Mouse (Mus musculus) large intestine, adult 2 months (tissue): ENCODE data around the gene Cd151. TPM values are rescaled to one million over a fixed set of nuclear protein-coding genes. Genes with fewer than 3 reads are reported as not detected.

Experiments
- DNase-seq: peaks from one replicate; pipeline ENCODE4 v3.0.0-alpha.2; 2012; ENCODE audit warnings: low read depth, low spot score
- WGBS: fragments of 180-500 bp; shearing (Covaris S2); methylation state at CpG from one replicate; pipeline ENCODE4 v1.1.7; 2018; 5-methylcytosine and 5-hydroxymethylcytosine counted together
- polyA plus RNA-seq: library from polyadenylated mRNA; depleted of rRNA; stranded (reverse); fragments of >200 nt; gene quantifications from 2 replicates; pipeline ENCODE4 v1.2.3, GENCODE M21; 2012

Gene Cd151
- polyA plus RNA-seq, 1 experiment, result 255 TPM

DNA sequence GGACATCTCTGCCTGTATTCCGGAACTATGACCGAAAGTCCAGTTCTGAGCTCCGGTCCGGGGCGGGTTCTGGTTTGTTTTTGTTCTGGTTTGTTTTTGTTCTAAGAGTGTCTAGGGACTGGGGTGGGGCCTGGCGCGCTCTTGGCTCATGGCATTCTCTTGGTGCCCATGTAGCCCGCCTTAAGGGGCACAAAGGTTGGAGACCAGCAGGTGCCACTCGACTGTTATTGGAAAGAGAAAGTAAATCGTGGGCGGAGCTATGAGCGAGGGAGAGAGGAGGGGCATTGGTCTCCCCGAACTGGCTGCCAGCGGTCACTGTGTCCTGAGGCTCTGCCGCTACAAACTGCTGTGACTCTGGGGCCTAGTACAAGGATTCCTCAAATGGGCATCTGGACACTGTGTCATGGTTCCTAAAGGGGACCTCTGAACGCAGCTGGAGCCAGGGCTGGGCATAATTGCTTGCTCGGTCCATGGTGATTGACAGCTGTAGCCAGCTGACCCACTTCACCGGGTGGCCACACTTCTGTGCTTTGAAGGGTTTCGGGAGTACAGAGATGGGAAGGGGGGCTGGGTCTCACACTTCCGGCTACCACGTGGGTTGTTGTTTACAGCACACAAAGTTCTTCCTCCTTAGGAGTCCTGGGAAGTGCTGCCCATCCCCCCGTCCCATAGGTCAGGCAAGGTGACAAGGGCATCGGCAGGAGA, 11.4 kb upstream of the Cd151 start:
- under 1% methylated on average over 23 of the region's 23 CpGs for WGBS
- no peak for DNase-seq

DNA sequence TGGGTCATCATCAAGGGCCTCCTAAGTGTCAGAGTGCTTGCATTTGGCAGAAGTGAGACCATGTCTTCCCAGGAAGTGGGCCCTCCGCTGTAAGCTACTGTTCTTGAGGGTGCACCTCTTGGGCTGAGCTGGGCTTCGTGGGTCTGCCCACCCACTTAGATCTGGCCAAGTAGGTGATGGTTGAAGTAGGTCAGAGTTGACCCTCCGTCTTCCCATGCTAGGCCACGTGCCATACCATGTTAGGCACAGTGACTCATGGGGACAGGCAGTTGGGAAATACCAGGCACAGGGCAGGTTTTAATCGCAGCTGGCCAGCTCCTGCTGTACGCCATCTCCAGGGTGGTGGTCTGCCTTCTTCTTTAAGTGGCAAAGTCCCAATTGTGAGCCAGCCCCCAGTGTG, 10.5 kb upstream of the Cd151 start:
- no peak for DNase-seq
- 47% methylated on average over 6 of the region's 6 CpGs for WGBS

DNA sequence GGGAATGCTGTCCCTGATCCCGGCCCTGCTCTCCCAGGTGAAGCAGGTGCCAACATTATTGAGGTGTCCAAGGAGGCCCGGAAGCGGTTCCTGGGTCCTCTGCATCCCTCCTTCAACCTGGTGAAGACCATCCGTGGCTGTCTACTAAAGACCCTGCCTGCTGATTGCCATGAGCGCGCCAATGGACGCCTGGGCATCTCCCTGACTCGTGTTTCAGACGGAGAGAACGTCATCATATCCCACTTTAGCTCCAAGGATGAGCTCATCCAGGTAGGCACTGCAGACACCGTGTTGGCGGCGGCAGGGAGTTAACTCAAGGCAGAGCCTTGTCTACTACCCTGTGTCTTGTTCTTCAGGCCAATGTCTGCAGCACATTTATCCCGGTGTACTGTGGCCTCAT, 10.0 kb upstream of the Cd151 start:
- no peak for DNase-seq
- WGBS, result 85% methylated on average over 14 of the region's 14 CpGs

DNA sequence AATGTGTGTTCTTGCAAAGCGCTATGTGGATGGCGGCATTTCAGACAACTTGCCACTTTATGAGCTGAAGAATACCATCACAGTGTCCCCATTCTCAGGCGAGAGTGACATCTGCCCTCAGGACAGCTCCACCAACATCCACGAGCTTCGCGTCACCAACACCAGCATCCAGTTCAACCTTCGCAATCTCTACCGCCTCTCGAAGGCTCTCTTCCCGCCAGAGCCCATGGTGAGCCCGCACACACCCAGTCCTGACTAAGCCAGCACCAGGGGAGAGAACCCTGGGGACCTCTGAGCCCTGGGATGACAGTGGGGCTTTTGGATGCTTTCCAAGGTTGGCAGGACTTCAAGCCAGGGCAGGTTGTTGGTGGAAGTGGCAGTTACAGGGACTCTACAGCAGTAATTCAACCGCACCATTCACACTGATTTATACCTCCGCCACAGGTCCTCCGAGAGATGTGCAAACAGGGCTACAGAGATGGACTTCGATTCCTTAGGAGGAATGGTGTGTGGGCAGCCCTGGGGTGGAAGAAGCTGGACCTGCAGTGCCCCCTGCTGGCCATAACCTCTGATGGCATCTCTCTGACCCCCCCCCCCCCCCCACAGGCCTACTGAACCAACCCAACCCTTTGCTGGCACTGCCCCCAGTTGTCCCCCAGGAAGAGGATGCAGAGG, 9.1 kb upstream of the Cd151 start:
- no peak for DNase-seq
- WGBS, result 52% methylated on average over 15 of the region's 15 CpGs

DNA sequence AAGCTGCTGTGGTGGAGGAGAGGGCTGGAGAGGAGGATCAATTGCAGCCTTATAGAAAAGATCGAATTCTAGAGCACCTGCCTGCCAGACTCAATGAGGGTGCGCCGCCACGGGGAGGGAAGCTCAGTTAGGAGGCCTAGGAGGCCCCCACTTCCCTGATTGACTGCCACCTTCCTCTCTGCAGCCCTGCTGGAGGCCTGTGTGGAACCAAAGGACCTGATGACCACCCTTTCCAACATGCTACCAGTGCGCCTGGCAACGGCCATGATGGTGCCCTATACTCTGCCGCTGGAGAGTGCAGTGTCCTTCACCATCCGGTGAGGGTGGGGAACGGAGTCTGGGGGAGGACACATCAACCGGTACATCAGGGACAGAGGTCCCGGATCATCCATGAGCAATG, 8.5 kb upstream of the Cd151 start:
- 91% methylated on average over 11 of the region's 11 CpGs for WGBS

DNA sequence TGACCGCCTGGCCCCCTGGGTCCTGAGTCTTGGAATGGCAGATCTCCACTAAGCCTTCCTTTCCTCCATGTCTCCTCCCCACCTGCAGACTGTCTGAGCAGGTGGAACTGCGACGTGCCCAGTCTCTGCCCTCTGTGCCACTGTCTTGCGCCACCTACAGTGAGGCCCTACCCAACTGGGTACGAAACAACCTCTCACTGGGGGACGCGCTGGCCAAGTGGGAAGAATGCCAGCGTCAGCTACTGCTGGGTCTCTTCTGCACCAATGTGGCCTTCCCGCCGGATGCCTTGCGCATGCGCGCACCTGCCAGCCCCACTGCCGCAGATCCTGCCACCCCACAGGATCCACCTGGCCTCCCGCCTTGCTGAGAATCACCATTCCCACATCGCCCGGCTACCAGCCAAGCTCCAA, 7.9 kb upstream of the Cd151 start:
- 91% methylated on average over 17 of the region's 17 CpGs for WGBS
- no peak for DNase-seq

More for the DNA sequence above, 8.5 kb upstream of the Cd151 start:
- DNase-seq, result no peak

- WGBS, result 28% methylated on average over 5 of the region's 5 CpGs
- DNase-seq, result no peak
These were observed 7.2 kb upstream of the Cd151 start for GRCm38 (mm10) chr7:141460001-141460390.

- no peak for DNase-seq
- 24% methylated on average over 15 of the region's 15 CpGs for WGBS
These were observed 6.6 kb upstream of the Cd151 start, which contains the start of gene Cracr2b for GRCm38 (mm10) chr7:141460391-141461113. Gene Cracr2b, plus strand, starts transcription at chr7:141461094.

DNA sequence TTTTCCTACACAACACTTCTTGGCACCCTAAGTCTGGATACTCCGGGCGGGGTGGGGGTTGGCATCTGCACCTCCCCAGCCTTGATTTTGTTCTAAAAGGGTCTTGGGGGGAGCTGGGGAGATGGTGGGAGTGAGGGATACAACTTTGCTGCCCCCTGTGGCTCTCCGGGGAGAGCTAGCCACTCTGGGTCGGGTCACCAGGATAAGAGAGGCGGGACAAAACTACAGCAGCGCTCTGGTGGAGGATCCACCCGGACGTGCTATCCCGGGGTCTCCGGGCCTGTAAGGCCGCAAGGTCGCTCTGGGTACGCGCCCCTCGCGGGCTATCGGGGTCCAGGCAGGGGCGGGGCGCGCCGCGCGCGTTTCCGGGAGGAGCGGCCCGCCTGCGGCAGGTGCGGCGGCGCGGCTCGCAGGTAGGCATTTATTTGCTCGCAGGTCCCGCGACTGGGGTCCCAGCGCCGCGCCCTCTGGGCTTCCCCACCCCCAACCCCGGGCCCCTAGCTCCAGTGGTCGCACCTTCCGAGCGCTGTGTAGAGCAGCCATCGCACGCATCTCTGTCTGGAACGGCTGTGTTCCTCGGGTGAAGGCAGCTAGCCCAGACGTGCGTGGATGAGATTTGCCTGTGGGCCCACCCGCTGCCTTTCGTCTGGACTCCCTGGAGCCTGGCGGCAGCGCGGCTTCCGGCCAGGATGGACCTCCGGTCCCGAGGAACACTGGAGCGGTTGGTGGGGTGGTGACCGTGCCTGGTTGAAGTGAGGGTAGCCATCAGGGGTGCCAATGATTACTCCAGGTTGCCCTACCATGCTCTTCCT, 5.5 kb upstream of the Cd151 start:
- under 1% methylated on average over 59 of the region's 59 CpGs for WGBS
- no peak for DNase-seq

- WGBS, result 9% methylated on average over 5 of the region's 5 CpGs
- DNase-seq, result no peak
These were observed 4.8 kb upstream of the Cd151 start for GRCm38 (mm10) chr7:141462333-141462821.

DNA sequence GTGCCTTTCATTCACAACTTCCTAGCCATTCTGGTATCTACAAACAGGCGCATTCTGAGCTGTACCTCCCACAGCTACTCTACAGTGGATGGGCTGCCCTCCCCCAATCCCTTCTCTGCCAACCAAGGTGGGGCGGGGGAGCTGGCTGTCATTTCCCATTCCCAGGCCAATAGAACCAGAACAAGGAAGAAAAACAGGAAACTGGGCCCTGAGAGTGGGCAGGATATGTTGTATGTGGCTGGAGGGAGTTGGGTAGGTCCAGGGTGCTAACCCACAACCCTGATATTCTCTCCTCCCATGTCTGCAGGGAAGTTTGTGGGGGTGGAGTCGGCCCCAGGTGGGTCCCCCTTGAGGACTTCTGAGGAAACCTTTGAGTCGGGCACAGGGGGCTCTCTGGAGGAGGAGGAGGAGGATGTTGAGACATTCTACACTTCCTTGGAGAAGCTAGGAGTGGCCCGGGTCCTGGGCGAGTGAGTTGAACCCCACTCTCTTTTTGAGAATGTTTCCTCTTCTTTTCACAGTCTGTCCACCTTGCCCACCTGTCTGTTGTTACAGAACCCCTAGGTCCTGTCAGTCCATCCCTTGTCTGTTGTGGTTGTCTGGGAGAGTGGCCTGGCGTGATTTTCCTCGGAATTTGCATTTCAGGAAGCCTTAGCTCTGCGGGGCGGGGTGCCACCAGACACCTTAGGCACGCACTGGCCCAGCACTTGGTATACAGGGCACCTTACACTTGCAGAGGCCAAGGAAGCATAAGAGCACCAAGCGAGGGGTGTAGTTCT, 3.2 kb upstream of the Cd151 start:
- DNase-seq, result no peak
- 56% methylated on average over 12 of the region's 12 CpGs for WGBS

GRCm38 (mm10) chr7:141464603-141465201, 2.5 kb upstream of the Cd151 start:
- WGBS, result 50% methylated on average over 38 of the region's 38 CpGs
- no peak for DNase-seq

DNA sequence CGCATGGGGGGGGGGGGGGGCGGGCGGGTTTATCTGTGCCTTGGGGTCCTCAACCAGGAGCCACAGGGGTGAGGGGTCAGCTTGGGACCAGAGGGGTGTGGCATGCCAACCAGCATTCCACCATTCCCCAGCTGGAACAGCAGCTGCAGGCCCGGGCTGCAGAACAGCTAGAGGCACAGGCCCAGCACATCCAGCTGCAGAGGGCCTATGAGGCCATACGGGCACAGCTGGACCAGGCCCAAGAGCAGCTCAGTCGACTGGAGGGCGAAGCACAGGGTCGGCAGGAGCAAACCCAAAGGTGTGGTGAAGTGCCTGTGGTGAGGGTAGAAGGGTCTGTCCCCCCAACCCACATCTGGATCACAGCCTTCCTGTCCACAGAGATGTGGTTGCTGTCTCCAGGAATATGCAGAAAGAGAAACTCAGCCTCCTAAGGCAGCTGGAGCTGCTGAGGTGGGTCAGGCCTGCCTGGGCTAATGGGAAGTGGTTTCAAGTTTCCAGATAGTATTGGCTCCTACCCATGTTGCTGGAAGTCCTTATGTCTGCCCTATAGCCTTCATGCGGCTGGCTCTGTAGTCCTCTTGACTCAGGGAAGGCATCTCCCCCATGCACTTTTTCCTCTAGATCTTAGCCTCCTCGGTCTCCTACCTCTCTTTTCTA, 1.7 kb upstream of the Cd151 start:
- 58% methylated on average over 10 of the region's 10 CpGs for WGBS
- no peak for DNase-seq

GRCm38 (mm10) chr7:141466045-141466394, 1.2 kb upstream of the Cd151 start:
- 82% methylated on average over 7 of the region's 7 CpGs for WGBS
- no peak for DNase-seq

DNA sequence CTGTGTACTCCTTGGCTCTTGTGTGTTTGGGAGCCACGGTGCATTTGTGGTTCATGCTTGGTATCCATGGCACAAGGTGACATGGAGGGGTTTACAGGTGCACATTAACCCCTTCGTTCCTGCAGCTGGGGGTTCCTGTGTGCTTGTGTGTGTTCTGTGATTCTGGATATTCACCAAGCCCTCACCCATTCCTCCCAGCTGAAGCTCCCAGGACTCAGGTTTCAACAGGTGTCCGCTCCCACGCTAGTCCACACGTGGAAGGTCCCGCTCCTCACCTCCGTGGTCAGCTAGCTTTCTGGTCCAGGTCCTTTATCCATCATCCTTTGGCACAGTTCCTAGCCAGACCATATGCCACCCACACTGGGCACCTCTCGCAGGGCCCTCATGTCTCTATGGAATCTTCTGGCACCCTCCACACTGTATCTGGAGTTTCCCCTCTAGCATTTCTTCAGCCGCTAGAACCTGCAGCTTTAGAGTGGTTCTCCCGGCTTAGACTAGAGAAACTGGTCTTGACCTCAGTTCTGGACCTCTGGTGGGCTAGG, 514 bp upstream of the Cd151 start:
- no peak for DNase-seq
- 57% methylated on average over 10 of the region's 10 CpGs for WGBS

DNA sequence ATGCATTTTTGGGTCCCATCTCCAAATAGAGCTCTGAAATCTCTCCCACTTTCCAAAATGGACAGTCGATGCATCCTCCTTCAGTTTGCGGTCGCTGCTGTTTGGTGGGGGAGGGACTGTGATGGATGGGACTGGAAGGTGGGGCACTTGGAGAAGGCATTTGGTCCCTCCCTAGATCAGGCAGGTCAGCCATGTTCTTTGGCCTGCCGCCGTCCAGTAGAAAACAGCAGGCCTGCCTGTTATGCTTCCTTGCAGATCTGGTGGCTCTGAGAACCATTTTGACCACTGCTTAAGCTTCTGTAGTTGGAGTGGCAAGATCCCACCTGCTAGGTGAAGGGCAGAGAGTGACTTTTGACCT, 951 bp downstream of the Cd151 start:
- no peak for DNase-seq
- 4% methylated on average over 5 of the region's 5 CpGs for WGBS

DNA sequence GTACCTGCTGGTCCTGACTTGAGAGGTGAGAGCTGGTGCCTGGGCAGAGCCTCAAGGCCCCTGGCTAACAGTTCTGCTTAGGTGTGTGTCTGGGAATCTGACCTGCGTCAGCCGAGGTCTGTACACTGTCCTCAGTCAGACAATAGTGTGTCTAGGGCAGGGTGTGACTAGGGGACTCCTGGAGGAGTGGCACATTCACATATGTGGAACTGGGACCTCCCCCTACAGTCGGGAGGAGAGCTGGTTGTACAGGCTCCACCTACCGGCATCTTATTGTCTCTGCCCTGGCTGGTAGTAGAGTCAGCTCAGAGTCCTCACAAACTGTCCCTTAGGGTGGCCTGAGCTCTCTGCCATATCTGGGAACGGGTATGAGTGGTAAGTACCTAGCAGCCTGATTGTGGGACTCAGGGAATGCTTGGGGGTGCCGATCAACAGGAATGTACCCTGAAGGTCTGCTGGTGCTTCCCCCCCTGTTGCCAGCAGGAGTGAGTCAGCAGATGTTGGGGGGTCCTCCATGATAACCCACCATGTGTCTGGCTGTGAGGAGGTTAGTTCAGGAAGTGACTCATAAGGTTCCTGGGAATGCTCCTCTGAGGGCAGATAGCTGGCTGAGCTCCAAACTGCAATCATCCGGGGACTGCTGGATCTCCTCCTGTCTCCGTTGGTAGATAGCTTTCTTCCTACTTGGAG, 1.5 kb downstream of the Cd151 start:
- 3% methylated on average over 8 of the region's 8 CpGs for WGBS
- DNase-seq, result no peak
